Mouse (Mus musculus) right cerebral cortex, postnatal 4 days (tissue): ENCODE results near the gene Sh3d19.

Experiments used
- DNase-seq: peaks from one replicate; pipeline ENCODE4 v3.0.0-alpha.2; 2022

Sh3d19 gene

GRCm38 (mm10) chr3:86030566-86030965, 59.7 kb downstream of the Sh3d19 start:
- DNase-seq: peak; percentile 29

- DNase-seq: no peak
Measured at GRCm38 (mm10) chr3:86033455-86034090, 62.7 kb downstream of the Sh3d19 start.

- DNase-seq: no peak
Measured at GRCm38 (mm10) chr3:86037926-86038484, 67.1 kb downstream of the Sh3d19 start.

GRCm38 (mm10) chr3:86038648-86039047, 67.7 kb downstream of the Sh3d19 start:
- DNase-seq: no peak

- DNase-seq: no peak
Measured at GRCm38 (mm10) chr3:86040286-86041201, 69.6 kb downstream of the Sh3d19 start.

- no peak for DNase-seq
Measured at GRCm38 (mm10) chr3:86047686-86048408, 76.9 kb downstream of the Sh3d19 start.

GRCm38 (mm10) chr3:86049041-86049440, 78.1 kb downstream of the Sh3d19 start:
- DNase-seq: no peak

GRCm38 (mm10) chr3:86056678-86057077, 85.8 kb downstream of the Sh3d19 start:
- no peak for DNase-seq

GRCm38 (mm10) chr3:86057436-86058095, 86.7 kb downstream of the Sh3d19 start:
- no peak for DNase-seq

GRCm38 (mm10) chr3:86069646-86070250, 98.8 kb downstream of the Sh3d19 start:
- DNase-seq: no peak

- no peak for DNase-seq
Measured at GRCm38 (mm10) chr3:86070799-86071198, 99.9 kb downstream of the Sh3d19 start.

- no peak for DNase-seq
Measured at GRCm38 (mm10) chr3:86072066-86072465, 101.2 kb downstream of the Sh3d19 start.

GRCm38 (mm10) chr3:86072889-86073288, 102.0 kb downstream of the Sh3d19 start:
- DNase-seq: no peak

GRCm38 (mm10) chr3:86075593-86075992, 104.7 kb downstream of the Sh3d19 start:
- no peak for DNase-seq

- DNase-seq: no peak
Measured at GRCm38 (mm10) chr3:86076511-86077283, 105.8 kb downstream of the Sh3d19 start.

GRCm38 (mm10) chr3:86083051-86083450, 112.1 kb downstream of the Sh3d19 start:
- DNase-seq: no peak

- no peak for DNase-seq
Measured at GRCm38 (mm10) chr3:86085001-86085400, 114.1 kb downstream of the Sh3d19 start.

- DNase-seq: no peak
Measured at GRCm38 (mm10) chr3:86087872-86088271, 117.0 kb downstream of the Sh3d19 start.

- no peak for DNase-seq
Measured at GRCm38 (mm10) chr3:86093213-86093845, 122.4 kb downstream of the Sh3d19 start.

- no peak for DNase-seq
Measured at GRCm38 (mm10) chr3:86093907-86094306, 123.0 kb downstream of the Sh3d19 start.

- DNase-seq: no peak
Measured at GRCm38 (mm10) chr3:86101956-86102355, 131.0 kb downstream of the Sh3d19 start.
